Mouse (Mus musculus) cerebellum, adult 2 months (tissue): ENCODE measurements at regions not wholly inside any gene's neighbourhood (a gene's known extent, or its start where the extent isn't known, plus 50 kb on each side); places are given as distances from the start of the nearest gene placed in this dataset.

Experiments used
- CTCF ChIP-seq: fragments of 200-500 bp; IDR thresholded peaks from 2 replicates; pipeline ENCODE4 v1.5.1; 2011; ENCODE audit warnings: low read depth, mild to moderate bottlenecking, control low read depth, low read length, moderate library complexity, borderline replicate concordance; ENCODE audit not compliant: insufficient read depth
- POLR2A ChIP-seq: fragments of 200-500 bp; IDR thresholded peaks from 2 replicates; pipeline ENCODE4 v1.6.1; 2011; ENCODE audit warnings: low read length, control low read depth, borderline replicate concordance; ENCODE audit not compliant: insufficient read depth

DNA sequence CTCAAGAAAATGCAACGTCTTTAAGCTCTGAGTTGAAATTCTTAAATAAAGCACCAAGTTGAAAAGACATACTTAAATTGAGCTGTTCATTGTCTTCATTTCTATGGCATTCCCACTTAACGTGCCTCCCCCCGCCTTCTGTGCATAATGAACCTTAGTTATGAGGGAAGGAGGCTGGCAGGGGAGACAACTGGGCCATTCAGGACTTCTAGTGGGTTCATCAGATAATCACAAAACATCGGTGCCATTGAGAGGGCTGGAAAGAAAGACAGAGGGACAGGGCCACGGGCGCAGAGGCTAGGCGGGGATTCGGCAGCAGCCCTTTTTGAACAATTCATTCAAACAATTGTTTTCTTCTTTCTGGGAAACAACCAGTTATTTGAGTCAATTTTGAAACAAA lies 89.6 kb upstream of the Dyrk2 start:
- TF ChIP-seq CTCF = no peak
- TF ChIP-seq POLR2A = no peak
